Mouse (Mus musculus) right cerebral cortex, postnatal 14 days (tissue): ENCODE results near the gene Mllt6.
"Not testable (repeated sequence)": the region's sequence is repeated elsewhere in the genome, so short reads cannot be mapped to it uniquely, and the experiment has no call there.

Source experiments
- DNase-seq: peaks from one replicate; pipeline ENCODE4 v3.0.0; 2022

Gene Mllt6

DNA sequence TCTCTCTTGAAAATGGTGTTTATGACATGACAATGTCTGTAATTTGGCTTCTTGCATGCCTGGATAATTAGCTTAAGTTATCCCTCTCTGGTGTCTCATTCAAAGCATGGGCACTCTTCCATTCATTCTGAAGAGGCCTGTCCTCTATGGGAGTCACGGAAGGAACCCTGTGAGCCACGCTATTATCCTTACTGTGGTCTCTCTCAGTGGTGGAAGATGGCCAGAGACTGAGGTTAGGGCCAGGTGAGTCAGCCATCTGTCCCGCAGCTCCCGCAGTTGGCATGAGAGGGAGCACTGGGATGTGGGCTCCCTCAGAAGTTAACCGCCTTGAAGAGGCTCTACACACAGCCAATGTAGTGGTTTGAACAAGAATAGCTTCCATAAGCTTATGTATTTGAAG lies 12.9 kb upstream of the Mllt6 start:
- DNase-seq = no peak

DNA sequence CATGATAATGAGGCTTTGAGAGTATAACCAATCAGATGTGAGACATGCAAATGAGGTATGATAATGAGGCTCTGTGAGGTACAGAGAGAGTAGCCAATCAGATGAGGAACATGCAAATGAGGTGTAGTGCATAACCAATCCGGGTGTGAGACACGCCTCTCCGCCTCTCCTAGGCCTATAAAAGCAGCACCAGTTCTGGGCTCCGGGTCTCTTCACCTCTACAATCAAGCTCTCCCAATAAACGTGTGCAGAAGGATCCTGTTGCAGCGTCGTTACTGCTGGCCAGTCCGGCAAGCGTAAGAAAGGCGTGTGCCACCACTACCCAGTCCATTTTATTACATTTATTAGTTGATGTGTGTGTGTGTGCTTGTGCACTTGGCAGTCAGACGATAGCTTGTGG lies 9.8 kb upstream of the Mllt6 start:
- DNase-seq = not testable (repeated sequence)

DNA sequence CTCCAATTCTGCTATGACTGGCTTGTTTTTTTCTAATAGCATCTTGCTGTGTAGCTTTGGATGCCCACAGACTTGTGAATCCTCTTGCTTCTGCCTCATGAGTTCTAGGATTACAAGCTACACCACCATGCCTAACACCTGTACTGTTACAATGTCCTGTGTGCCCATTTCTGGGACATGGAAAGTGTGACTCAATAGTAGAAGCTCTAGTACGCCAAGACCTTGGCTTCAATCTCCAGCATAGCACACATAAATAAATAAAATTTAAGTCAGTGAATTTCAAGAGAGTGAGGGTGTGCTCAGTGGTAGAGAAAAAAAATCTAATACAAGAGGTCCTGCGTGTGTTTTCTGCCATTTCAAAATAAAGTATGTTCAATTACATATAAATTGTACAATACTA lies 9.0 kb upstream of the Mllt6 start:
- DNase-seq = no peak

DNA sequence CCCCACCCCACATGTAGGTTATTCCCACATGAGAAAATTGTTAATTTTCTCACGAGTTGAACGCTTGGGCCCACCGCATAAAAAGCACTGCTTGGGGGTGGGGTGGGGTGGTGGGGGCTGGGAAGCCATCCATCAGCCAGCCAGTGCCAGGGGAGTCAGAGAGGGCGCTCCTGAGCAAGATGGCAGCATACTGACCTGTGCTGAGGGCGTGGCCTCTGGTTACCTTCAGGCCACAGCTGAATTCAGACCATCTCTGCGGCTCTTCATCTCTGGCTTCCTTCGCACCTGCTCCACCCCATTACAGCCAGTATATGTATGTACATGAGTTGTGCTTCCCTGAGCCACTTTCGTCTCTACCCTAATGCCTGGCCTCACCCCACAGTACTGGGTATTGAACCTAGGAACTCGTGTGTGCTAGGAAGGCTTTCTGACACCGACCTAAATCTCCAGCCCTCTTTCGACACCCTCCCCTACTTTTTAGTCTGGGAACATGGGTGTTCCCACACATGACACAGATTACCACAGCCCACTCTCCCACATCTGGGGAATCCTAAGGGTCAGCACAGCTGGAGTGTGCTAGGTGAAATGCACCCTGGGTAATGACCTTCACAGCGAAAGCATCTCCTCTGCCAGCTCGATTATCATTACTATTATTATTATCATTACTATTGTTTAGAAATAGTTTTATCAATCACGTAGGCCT lies 6.8 kb upstream of the Mllt6 start:
- no peak for DNase-seq

DNA sequence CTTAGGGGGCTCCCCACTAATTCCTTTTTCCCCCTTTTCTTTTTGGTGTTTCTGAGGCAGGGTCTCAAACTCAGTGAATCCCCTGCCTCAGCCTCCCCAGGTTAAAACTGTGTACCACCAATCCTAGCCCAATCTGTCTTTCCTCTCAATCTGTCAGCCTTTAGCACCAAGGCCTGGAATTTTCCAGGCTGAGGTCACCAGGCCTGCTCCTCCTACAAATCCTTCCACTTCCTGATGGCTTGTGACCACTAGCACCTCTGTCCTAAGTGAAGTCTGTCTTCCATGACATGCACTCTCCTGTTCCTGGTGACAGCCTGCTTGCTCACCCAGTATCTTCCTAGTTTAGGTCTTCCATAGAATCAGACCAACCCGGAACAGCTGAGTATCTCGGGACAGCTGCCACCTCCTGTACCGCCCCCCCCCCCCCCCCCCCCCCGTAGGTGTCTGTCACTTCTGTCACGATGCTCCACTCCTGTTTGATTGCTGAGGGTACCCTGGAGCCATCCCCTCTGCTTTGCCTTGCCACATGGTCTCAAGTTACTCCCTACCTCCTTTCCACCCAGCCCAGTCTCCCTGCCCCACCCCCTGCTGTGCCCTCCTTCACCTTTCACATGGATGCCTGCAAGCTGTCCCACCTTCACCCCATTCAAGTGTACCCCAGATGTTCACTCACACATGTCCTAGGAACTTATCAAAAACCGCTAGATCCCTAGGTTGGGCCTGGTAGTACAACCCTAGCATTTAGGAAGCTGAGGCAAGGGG lies 5.8 kb upstream of the Mllt6 start:
- no peak for DNase-seq

DNA sequence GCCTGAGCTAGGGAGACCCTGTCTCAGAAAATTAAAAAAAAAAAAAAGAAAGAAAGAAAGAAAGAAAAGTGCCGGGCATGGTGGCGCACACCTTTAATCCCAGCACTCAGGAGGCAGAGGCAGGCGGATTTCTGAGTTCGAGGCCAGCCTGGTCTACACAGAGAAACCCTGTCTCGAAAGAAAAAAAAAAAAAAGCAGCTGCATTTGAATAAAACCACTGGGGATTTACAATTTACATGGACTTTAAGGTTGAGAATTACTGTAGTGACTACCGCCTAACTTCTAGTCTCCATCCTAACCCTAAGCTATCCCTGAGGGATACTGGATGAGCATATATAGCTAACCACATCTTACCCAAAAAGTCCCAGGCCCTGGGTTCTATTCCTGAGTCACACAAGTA lies 5.2 kb upstream of the Mllt6 start:
- DNase-seq = not testable (repeated sequence)

DNA sequence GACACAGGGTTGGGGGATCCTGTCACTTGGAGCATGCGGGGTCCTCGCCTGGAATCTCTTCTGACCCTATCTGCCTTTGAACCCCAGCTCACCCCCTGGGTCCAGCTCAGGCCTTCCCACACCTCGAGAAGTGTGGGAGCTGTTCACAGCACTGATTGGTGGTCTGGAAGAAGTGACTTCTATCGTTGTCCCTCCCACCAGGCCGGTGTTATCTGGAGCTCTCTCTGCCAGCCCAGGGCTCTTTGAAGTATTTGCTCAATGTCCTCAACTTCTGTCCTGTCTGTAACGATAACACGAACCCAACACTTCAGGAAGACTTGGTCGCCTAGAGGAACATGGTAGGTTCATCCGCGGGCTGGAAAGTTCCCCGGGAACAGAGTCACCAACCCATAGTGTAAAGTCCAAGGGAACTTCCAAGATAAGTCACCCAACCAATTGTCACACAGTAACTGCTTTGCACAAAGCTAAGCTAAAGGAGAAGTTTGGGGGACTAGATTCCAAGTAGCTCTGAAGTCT lies 4.4 kb upstream of the Mllt6 start:
- DNase-seq = no peak

DNA sequence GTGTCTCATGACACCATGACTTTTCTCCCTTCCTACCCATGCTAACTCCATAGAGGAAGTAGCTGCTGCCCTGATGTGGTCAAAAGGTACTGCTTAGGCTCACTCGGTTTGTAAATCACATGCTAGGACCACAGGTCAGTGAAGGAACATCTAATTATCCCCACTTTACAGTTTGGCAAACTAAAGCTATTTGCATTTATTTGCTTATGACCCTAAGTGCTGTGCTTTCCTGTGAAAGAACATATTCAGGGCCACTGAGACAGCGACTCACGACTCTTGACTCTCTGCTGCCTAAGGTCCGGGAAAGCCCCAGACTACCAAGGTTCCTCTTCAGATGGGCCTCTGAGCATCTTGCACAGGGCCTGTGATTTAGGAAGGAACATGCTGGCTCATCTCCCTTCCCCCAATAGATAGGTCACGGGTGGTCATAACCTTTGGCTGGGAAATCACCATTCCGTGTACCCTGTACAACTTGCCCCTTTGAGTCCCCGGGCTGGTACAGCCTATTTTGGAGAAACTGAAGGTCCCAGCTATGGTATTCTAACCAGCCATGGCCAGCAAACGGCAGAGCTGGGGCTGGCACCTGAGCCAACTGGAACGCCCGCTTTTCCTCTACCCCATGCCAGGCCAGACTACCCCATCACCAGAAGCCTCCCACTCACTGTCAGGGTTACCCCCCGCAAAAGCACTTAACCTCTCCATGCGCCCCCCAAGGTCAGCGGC lies 3.8 kb upstream of the Mllt6 start:
- no peak for DNase-seq

DNA sequence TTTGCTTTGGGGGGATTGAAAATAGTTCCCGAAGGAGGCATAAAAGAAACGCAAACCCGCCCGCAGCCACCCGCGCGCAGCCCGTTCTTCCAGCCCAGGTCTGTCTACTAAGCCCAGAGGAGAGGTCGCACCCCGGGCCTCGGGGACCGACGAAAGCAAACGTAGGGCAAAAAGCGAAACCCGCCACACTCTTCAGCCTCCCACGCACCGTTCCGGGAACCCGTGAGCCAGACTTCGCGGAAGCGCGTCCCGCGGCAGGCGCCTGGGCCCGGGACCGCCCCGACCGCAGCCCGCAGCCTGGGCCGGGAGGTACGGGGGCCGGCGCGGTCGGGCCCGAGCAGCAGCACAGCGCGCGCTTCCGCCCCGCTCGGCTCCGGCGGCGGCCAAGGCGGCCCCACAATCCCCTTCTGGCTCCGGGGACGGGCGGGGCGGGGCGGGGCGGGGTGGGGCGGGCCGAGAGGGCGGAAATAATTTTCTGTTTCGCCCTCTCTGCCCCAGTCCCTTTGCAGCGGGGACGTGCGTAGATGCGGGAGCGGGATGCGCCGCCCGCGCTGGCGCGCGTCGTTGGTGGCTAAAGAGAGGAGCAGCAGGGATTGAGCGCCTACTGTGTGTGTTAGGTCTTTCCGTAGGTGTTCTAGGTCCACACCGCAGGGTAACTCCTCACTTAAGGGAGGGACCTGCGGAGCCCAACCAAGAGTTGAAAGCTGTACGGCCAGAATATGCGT lies 3.1 kb upstream of the Mllt6 start:
- peak; percentile 67 for DNase-seq

DNA sequence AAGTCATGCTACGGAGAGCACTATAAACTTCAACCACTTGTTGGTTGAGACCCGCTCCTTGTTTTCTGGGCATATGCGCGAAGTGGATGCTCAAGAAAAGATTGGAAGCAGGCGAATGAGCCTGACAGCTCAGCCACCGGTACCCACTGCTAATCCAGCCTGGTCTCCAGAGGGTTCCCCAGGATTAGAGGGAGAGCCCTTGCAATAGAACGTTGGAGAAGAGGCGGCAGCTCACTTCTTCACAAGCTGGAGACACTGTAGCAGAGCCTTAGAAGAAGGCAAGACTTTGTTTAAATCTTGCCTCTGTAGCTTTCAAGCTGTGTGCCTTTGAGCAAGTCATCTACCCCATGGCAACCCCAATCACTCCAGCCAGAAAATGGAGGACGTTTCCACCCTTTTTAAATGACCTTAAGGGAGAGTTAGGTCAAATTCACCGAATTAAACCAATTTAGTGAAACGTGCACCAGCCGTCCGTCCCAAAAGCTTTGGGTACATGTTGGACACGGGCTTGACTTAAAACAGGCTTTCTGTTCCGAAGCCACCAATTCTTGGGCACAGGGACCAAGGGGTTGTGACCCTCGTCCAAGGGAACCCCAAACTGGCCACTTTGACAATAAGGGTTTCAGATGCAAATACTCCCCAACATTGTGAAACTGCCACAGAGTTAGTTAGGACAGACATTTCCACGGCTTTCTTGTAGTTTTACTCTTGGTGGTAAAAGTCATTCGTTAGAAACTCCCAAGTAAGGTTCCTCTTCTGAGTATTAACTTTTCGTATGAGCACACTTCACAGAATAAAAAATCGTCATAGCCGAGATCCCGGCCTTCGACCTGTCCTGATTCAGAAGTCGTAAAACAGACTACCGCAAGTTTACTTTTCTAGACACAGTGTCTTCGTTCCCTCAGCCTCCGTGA lies 2.2 kb upstream of the Mllt6 start:
- DNase-seq = no peak

DNA sequence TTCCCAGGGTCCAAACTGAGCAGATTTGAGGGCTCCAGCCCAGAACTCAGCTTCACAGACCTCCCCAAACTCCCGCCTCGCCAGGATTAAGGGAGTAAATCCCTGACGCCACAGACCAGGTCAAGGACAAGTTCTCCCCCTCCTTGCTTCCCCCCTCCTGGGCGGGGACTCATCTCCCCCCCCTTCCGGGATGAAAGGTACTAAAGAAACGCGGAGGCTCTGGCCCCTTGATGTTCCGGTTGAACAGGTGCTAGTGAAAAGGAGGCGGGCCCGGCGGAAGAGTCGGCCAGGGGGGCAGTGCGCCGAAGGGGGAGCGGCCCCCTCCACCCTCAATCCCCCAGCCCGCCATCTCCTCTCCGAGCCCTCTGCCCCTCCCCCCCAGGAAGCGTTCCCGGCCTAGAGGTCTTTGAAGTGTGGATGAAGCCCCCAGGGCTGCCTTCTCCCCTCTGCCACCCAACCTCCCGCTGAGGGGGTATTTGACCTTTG lies 1.5 kb upstream of the Mllt6 start:
- DNase-seq = no peak

DNA sequence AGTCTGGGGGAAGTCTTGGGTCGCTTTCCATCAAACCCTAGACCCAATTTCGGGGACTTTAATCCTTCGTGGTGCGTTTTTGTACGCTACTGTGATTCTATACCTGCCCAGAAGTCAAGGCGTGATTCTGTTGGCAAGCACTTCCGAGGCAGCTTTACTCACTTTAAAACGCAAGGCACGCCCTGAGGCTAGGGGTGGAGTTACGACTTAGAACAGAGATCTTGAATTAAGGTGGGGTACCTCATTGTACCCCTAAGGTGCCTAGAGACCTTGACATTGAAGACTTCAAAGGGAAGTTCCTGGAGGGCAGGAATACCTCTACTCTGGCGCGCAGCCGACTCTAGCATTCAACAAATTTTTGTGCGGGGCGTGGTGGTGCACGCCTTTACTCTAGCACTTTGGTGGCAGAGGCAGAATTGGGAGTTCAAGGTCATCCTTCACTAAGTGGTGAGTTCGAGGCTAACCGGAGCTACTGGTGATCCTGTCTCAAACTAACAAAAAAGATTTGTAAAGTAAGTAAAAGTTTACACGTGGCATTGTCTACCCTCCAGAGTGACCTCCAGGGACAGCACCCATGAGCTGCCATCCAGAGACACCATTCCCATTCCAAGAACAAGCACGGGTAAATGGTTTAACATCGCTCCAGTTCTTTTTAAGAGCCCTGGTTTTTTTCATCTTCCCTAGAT lies 864 bp upstream of the Mllt6 start:
- no peak for DNase-seq

DNA sequence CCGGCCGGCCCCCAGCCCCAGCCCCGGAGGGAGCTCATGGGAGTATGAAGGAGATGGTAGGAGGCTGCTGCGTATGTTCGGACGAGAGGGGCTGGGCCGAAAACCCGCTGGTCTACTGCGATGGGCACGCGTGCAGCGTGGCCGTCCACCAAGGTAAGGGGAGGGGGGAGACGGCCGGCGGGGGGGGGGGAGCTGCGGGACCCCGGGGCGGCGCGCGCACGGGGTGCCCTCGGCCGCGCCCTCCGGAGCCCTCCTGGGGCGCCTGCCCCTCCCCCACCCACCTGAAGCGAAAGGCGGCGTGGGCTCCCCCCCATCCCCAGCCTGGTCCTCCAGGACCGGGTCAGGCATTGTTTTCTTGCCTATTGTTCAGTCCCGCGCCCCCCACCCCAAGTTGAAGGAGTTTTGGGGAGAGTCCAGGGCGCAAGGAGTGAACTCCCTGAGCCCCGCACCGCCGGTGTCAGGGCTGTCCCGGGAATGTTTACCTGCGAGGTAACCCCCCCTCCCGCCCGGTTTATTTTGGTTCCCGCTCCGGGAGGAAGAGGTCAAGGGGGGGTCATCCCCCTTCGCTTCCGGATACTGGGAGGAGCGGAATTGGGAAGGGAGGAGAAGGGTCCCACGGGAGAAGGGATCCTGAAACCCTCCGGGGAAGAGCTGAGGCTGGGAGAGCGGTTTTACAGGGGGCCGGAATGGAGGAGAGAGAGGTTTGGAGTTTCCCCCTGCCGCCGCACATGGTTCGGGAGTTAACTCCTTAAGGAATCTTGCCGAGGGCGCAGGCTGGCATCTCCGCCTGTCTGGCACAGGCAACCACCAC lies 519 bp downstream of the Mllt6 start:
- no peak for DNase-seq

DNA sequence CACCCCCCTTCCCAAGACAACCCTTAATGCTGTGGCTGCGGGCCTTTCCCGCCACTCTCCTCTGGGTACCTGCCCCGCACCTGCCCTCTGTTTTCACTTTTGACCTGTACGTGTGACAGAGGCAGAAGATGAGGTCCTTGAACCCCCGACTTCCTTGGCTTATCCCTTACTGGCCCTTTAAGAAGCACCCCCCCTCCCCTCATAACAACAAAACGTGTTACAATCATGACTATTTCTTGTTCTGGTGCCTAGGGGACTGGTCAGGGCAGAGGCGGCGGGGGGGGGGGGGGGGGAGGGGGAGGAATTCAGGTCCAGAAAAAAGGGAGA lies 1.1 kb downstream of the Mllt6 start:
- DNase-seq = no peak

DNA sequence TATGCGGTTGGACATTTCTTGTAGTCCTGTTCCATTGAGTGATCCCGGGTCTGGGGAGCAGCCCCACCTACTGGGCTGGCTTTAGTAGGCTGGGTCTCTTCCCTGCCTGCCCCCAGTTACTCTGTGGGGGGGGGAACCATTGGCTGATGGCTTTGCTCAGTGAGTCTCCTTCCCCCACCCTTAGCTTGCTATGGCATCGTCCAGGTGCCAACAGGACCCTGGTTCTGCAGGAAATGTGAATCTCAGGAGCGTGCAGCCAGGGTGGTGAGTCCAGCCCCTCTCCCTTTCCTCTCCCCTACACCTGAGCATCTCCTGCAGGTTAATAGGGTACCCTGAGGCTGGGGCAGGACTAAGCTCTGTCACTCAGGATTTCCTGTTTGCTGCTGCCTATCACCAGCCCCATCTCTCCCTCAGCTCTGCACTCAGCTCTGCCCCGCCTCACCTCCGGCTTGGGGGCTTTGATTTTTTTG lies 1.6 kb downstream of the Mllt6 start:
- DNase-seq = no peak

DNA sequence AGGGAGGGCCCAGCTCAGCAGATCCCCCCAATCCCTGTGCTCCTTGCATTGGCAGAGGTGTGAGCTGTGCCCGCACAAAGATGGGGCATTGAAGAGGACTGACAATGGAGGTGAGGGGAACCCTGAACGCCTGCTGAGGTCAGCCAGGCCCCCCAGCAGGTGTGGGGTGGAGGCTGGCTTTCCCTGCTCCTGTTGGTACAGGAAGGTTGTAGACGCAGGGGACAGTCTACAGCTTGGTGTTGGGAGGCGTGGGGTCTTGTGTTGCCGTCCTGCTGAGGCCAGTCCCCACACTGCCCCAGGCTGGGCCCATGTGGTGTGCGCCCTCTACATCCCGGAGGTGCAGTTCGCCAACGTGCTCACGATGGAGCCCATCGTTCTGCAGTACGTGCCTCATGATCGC lies 2.2 kb downstream of the Mllt6 start:
- no peak for DNase-seq

DNA sequence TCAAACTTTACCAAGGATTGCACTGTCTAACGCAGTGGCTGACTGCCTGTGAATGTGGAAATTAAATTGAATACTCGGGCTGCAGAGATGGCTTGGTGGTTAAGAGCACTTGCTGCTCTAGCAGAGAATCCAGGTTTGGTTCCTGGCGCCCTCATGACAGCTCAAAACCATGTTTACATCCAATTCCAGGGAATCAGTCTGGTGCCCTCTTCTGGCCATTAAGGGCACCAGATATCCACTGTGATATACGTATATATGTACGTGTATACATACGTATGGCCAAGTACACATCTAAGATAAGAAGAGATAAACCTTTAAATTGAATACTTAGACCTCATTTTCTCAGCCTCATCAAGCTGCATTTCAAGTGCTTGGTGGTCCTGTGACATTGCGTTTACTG lies 3.0 kb downstream of the Mllt6 start:
- DNase-seq = no peak

DNA sequence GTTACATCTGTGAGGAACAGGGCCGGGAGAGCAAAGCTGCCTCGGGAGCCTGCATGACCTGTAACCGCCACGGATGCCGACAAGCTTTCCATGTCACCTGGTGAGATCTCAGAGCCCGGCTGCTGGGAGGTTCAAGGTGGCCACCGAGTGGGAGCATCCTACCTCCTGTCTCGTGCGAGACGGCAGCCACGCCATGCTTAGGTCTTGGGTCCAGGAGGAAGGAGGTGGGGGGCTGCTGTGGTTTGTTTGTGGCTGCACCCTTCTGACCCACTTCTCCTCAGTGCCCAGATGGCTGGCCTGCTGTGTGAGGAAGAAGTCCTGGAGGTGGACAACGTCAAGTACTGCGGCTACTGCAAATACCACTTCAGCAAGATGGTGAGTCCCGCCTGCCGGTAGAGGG lies 3.6 kb downstream of the Mllt6 start:
- DNase-seq = no peak

DNA sequence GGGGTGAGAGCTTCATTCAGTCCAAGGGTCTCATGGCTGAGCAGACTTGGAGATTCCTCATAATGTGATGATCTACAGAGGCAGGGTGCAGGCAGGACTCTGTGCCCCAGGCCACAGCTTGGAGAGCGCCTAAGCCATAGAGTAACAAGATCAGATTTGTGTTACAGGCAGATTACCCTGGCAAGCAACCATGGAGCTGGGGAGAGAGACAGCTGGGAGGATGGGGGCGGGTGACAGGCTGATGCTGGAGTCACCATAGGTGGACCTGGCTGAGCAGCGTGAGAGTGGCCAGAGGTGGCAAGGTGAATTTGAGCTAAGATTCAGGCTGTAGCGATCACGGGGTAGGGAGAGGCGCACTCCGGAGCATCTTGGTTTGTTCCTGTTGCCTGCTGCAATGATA lies 4.9 kb downstream of the Mllt6 start:
- no peak for DNase-seq

DNA sequence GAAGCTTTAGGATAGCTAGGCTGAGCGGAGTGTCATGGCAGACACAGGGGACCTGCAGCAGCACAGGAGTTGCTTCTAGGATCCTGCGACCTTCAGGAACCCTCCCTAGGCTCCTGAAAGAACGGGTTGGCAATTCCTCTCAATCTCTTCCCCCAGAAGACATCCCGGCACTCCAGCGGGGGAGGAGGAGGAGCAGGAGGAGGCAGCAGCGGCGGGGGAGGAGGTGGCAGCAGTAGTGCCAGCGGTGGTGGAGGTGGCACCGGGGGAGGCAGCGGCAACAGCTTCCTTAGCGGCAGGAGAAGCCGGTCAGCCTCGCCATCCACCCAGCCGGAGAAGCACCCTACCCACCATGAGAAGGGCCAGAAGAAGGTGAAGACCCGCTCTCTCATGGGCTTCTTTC lies 6.1 kb downstream of the Mllt6 start:
- no peak for DNase-seq
